Mouse (Mus musculus) bone marrow macrophage, adult 2 months (primary cell): ENCODE results near the gene Slc39a2.

Source experiments
- CTCF ChIP-seq: IDR thresholded peaks from 2 replicates; pipeline ENCODE4 v1.5.1; 2012; ENCODE audit warnings: low read depth, mild to moderate bottlenecking, low read length, moderate library complexity
- POLR2A ChIP-seq: IDR thresholded peaks from 2 replicates; pipeline ENCODE4 v1.6.1; 2012; ENCODE audit warnings: mild to moderate bottlenecking, low read depth, low read length, borderline replicate concordance

DNA sequence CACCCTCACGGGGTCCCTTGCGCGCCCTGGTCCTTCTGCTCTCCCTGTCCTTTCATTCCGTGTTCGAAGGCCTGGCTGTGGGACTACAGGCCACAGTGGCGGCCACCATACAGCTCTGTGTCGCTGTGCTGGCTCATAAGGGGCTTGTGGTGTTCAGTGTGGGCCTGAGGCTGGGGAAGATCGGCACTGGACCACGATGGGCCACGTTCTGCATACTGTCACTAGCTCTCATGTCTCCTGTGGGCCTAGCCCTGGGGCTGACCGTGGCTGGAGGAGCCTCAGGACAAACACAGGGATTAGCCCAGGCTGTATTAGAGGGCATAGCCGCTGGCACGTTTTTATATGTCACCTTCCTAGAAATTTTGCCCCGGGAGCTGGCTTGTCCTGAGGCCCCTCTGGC, 2.4 kb downstream of the Slc39a2 start:
- no peak for TF ChIP-seq CTCF
- no peak for TF ChIP-seq POLR2A
